Comparison of ENCODE assay signal across 11 mouse cellular contexts in genomic region chr2:142058751-142059090, GRCm38 (mm10).
DNase-seq lines count a peak whose midpoint lies in the region; ATAC-seq lines count a peak whose summit lies in the region.
"Had no signal": no experiment of that assay in that cellular context is flagged by ENCODE, and none has a peak within 500 bp of the region (broad histone marks: within the 10 kb centered on the region; RNA-seq: fewer than 3 reads in every experiment).

No protein-coding gene starts in this region.

- H3K9ac ChIP-seq in heart, embryonic 13.5 days: 0 out of 2 replicates have a peak overlapping the region, but pooled peaks have one; percentile 50
- H3K9ac ChIP-seq in embryonic facial prominence, embryonic 12.5 days: no peak overlapping the region
- H3K9ac ChIP-seq in hindbrain, embryonic 14.5 days: no peak overlapping the region
- no peak overlapping the region for H3K9ac ChIP-seq in midbrain, embryonic 14.5 days (replicated peaks; ENCODE audit: low read length)

- H3K4me3 ChIP-seq in heart, embryonic 13.5 days: peak overlapping the region; percentile 35
- H3K4me3 ChIP-seq in embryonic facial prominence, embryonic 12.5 days: no peak overlapping the region
- H3K4me3 ChIP-seq in hindbrain, embryonic 14.5 days (replicated peaks; ENCODE audit: low read length): no peak overlapping the region
- no peak overlapping the region for H3K4me3 ChIP-seq in midbrain, embryonic 14.5 days (replicated peaks; ENCODE audit: low read depth, low read length)

- H3K9me3 ChIP-seq in heart, embryonic 13.5 days: no peaks in the 10 kb centered on the region
- no peaks in the 10 kb centered on the region for H3K9me3 ChIP-seq in embryonic facial prominence, embryonic 12.5 days
- no peaks in the 10 kb centered on the region for H3K9me3 ChIP-seq in hindbrain, embryonic 14.5 days (ENCODE audit: control insufficient read depth, low read length)
- H3K9me3 ChIP-seq in midbrain, embryonic 14.5 days (ENCODE audit: control insufficient read depth, low read length): no peaks in the 10 kb centered on the region

- no peaks in the 10 kb centered on the region for H3K27me3 ChIP-seq in heart, embryonic 13.5 days (replicated peaks)
- H3K27me3 ChIP-seq in embryonic facial prominence, embryonic 12.5 days: no peaks in the 10 kb centered on the region
- H3K27me3 ChIP-seq in hindbrain, embryonic 14.5 days (ENCODE audit: control insufficient read depth, insufficient read depth, low read length): no peaks in the 10 kb centered on the region
- no peaks in the 10 kb centered on the region for H3K27me3 ChIP-seq in midbrain, embryonic 14.5 days (ENCODE audit: control insufficient read depth, insufficient read depth, low read length)

- peak overlapping the region; percentile 62 for H3K4me2 ChIP-seq in heart, embryonic 13.5 days
- peak overlapping the region; percentile 18; the same call in 1 of the 2 replicates for H3K4me2 ChIP-seq in embryonic facial prominence, embryonic 12.5 days (replicated peaks)
- H3K4me2 ChIP-seq in hindbrain, embryonic 14.5 days (replicated peaks): no peak overlapping the region
- H3K4me2 ChIP-seq in midbrain, embryonic 14.5 days (ENCODE audit: low read length): no peak overlapping the region

- H3K27ac ChIP-seq in heart, embryonic 13.5 days (replicated peaks): peak overlapping the region; percentile 65
- H3K27ac ChIP-seq in embryonic facial prominence, embryonic 12.5 days: peak overlapping the region; percentile 59
- peak overlapping the region; percentile 54; the same call in 1 of the 2 replicates for H3K27ac ChIP-seq in hindbrain, embryonic 14.5 days
- peak overlapping the region; percentile 46 for H3K27ac ChIP-seq in midbrain, embryonic 14.5 days (replicated peaks; ENCODE audit: low read depth, low read length)
- H3K27ac ChIP-seq: kidney, postnatal 0 days had no signal

- 47% methylated on average over 2 of the region's 2 CpGs for WGBS in heart, embryonic 13.5 days
- WGBS in embryonic facial prominence, embryonic 12.5 days: 39% methylated on average over 2 of the region's 2 CpGs
- WGBS in hindbrain, embryonic 14.5 days: 59% methylated on average over 2 of the region's 2 CpGs
- WGBS in midbrain, embryonic 14.5 days: 44% methylated on average over 2 of the region's 2 CpGs

- no peaks in the 10 kb centered on the region for H3K36me3 ChIP-seq in heart, embryonic 13.5 days
- no peaks in the 10 kb centered on the region for H3K36me3 ChIP-seq in embryonic facial prominence, embryonic 12.5 days
- no peaks in the 10 kb centered on the region for H3K36me3 ChIP-seq in hindbrain, embryonic 14.5 days (replicated peaks; ENCODE audit: control insufficient read depth, insufficient read depth)
- no peaks in the 10 kb centered on the region for H3K36me3 ChIP-seq in midbrain, embryonic 14.5 days (ENCODE audit: control insufficient read depth, insufficient read depth, low read length)

- ATAC-seq in heart, embryonic 13.5 days (ENCODE audit: extremely low read depth, insufficient number of reproducible peaks, low FRiP score, low TSS enrichment): no peak
- ATAC-seq in embryonic facial prominence, embryonic 12.5 days (ENCODE audit: insufficient number of reproducible peaks, insufficient read depth, low FRiP score, low TSS enrichment): no peak; the same call in 1 of the 2 replicates
- no peak for ATAC-seq in hindbrain, embryonic 14.5 days (ENCODE audit: low FRiP score)
- peak; percentile 59; the same call in 1 of the 2 replicates for ATAC-seq in midbrain, embryonic 14.5 days (ENCODE audit: low FRiP score, low TSS enrichment)

- DNase-seq in heart, adult 11 months: no peak
- DNase-seq in hindbrain, embryonic 14.5 days (ENCODE audit: low spot score): no peak
- no peak for DNase-seq in midbrain, embryonic 14.5 days
- DNase-seq in spleen, adult 18-20 months: no peak
- no peak for DNase-seq in left cerebral cortex, adult 9 months (ENCODE audit: low spot score in 2 of 2)
- no peak for DNase-seq in frontal cortex, adult 2 months (ENCODE audit: extremely low spot score in 1 of 2, low spot score in 1 of 2)
- DNase-seq: adrenal gland, postnatal 10 days; lung, adult 2 months had no signal

- H3K4me1 ChIP-seq in heart, embryonic 13.5 days: peaks cover 14% of the 10 kb centered on the region
- peaks cover 8% of the 10 kb centered on the region for H3K4me1 ChIP-seq in embryonic facial prominence, embryonic 12.5 days
- H3K4me1 ChIP-seq in hindbrain, embryonic 14.5 days (replicated peaks; ENCODE audit: control insufficient read depth, insufficient read depth, low read length): peaks cover 13% of the 10 kb centered on the region; the same call in 1 of the 2 replicates
- peaks cover 4% of the 10 kb centered on the region; the same call in 1 of the 2 replicates for H3K4me1 ChIP-seq in midbrain, embryonic 14.5 days (ENCODE audit: control insufficient read depth, insufficient read depth, low read length)

Comparison
In these comparisons a context has a peak if more than half of its experiments do, and no peak if none do; other contexts are left out.
1. H3K4me2 ChIP-seq: peak in heart, embryonic 13.5 days (single experiment) and embryonic facial prominence, embryonic 12.5 days (single experiment); none in hindbrain, embryonic 14.5 days (single experiment) and midbrain, embryonic 14.5 days (single experiment).
2. Peak in every context shown above with its lines, with median percentiles within 50 percentile points of each other: H3K27ac ChIP-seq.